Mouse (Mus musculus) 3134 (cell line): ENCODE measurements around the gene Glrx.

Source experiments
- DNase-seq: peaks from one replicate; pipeline ENCODE4 v3.0.0-alpha.2; 2011; ENCODE audit warnings: low spot score; ENCODE audit not compliant: insufficient read length; ENCODE audit errors: extremely low read depth

Gene Glrx

DNA sequence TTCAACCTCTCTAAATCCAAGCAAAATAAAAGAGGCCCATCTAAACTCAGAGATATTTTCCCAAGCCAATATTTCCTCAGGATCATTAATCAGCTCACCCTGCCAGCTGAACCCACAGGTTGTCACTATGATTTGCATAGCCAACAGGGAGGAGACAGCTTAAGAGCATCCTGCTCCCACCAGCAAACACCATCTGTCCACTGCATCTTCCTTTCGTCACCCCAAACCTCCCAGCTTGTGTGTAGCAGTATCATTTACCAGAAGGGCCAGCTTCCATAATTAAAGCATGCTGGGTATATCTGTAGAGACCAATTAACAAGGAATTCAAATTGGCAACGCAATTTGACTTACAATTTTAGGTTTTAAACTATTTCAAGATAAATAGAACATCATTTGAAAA lies 40.8 kb downstream of the Glrx start:
- DNase-seq, result no peak

- no peak for DNase-seq
Measured at GRCm38 (mm10) chr13:75883792-75884191, 44.1 kb downstream of the Glrx start.

- no peak for DNase-seq
Measured at GRCm38 (mm10) chr13:75891868-75892267, 52.2 kb downstream of the Glrx start.

- DNase-seq, result no peak
Measured at GRCm38 (mm10) chr13:75892291-75892690, 52.6 kb downstream of the Glrx start.

- no peak for DNase-seq
Measured at GRCm38 (mm10) chr13:75892876-75893275, 53.2 kb downstream of the Glrx start.
